Mouse (Mus musculus): ENCODE measurements around the gene Cct4. TPM values are rescaled to one million over a fixed set of nuclear protein-coding genes. Genes with fewer than 3 reads are reported as not detected.
A peak's percentile ranks its signal among the peaks of the same experiment; 100 is the strongest.

Cct4 gene
- polyA plus RNA-seq (2015; fragmentation: Nextera tagmentation; extraction: Ambion mirVana), result 335 and 378 TPM in 2 replicates

DNA sequence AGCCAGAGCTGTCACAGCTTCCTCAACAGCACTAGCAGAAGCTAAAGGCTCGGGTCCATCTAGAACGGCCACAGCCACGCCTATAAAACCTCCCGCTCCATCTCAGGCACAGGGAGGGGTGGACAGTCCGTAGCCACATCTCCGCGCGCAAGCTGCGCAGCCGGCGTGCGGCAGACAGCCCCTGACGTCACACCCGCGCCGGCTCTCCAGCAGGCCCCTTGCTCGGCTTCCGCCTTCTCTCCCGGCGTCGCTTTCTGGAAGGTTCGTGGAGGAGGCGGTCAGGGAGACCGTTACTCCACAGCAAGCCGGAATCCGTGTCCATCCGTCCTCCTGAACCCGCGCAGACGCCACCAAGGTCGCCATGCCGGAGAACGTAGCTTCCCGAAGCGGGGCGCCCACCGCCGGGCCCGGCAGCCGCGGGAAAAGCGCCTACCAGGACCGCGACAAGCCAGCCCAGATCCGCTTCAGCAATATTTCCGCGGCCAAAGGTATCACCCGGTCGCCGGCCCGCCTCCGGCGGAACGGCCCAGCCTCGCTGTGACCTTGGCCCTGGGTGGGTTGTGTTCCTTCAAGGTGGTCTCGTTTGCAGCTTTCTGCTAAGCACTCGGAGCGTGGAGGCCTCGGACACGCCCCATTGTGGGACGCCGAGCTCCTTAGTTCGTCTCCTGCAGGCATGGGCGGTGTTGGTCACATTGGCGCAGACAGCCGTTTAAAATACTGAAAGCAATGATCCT is at the start of gene Cct4:
Gene Cct4 (plus strand): TSS at position 127 of the 734 bp plus-strand sequence.
- Histone ChIP-seq H3K27ac (ENCODE audit: low read length) (peak within 1 kb of the TSS; percentile 90), H3K9me3 (ENCODE audit: control insufficient read depth, low read length) (no peaks in the 10 kb centered on the region), H3K27me3 (replicated peaks; ENCODE audit: control insufficient read depth, insufficient read depth, low read length) (no peaks in the 10 kb centered on the region), H3K4me2 (ENCODE audit: low read length) (peak within 1 kb of the TSS; percentile 80), H3K36me3 (ENCODE audit: control insufficient read depth, insufficient read depth) (peaks cover 9% of the 10 kb centered on the region; the same call in 1 of the 2 replicates), H3K4me1 (replicated peaks; ENCODE audit: control insufficient read depth, insufficient read depth, low read length) (peaks cover 14% of the 10 kb centered on the region), H3K4me3 (replicated peaks; ENCODE audit: low read length) (peak within 1 kb of the TSS; percentile 74), H3K9ac (replicated peaks; ENCODE audit: low read depth, low read length) (peak within 1 kb of the TSS; percentile 84)
- under 1% methylated on average over 66 of the region's 66 CpGs for WGBS
- peak; percentile 98 for ATAC-seq

DNA sequence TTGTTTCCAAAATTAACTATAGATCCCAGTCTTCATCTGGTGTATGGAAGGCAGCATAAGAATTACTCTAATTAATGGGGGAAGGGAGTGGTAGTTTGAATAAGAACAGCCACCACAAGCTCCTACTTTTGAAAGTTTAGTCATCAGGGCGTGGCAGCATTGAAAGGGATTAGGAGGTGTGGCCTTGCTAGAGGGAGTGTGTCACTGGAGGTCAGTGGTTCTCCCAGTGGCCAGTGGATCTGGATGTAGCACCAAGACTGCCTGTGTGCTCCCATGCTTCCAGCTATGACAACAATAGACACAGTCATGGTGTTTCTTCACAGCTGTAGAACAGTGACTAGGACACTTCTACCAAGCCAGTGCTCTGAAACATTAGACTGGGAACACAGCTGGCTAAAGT is 41.2 kb upstream of the Cct4 start:
- Histone ChIP-seq H3K9ac (replicated peaks; ENCODE audit: low read depth, low read length) (no peak overlapping the region), H3K4me2 (ENCODE audit: low read length) (no peak overlapping the region), H3K4me1 (replicated peaks; ENCODE audit: control insufficient read depth, insufficient read depth, low read length) (no peaks in the 10 kb centered on the region), H3K9me3 (ENCODE audit: control insufficient read depth, low read length) (no peaks in the 10 kb centered on the region), H3K27ac (ENCODE audit: low read length) (no peak overlapping the region), H3K27me3 (replicated peaks; ENCODE audit: control insufficient read depth, insufficient read depth, low read length) (no peaks in the 10 kb centered on the region), H3K36me3 (ENCODE audit: control insufficient read depth, insufficient read depth) (no peaks in the 10 kb centered on the region), H3K4me3 (replicated peaks; ENCODE audit: low read length) (no peak overlapping the region)
- no peak for ATAC-seq
- WGBS, result 76% methylated on average over 1 of the region's 1 CpGs

DNA sequence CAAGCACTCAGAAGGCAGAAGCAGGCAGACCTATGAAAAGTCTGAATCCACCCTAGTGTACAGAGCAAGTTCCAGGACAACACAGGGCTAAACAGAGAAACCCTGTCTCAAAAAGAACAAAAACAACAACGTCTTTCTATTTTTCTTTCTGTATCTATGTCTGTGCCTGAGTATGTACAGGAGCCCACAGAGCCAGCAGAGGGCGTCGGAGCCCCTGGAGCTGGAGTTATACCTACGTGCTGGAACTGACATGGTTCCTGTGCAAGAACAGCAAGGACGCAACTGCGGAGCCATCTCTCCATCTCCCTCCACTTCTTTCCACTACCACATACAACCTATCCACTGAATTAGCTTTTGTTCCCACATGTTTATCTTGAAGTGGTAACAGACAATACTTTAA is 40.2 kb upstream of the Cct4 start:
- Histone ChIP-seq H3K4me1 (replicated peaks; ENCODE audit: control insufficient read depth, insufficient read depth, low read length) (no peaks in the 10 kb centered on the region), H3K9ac (replicated peaks; ENCODE audit: low read depth, low read length) (no peak overlapping the region), H3K4me3 (replicated peaks; ENCODE audit: low read length) (no peak overlapping the region), H3K36me3 (ENCODE audit: control insufficient read depth, insufficient read depth) (no peaks in the 10 kb centered on the region), H3K27me3 (replicated peaks; ENCODE audit: control insufficient read depth, insufficient read depth, low read length) (no peaks in the 10 kb centered on the region), H3K9me3 (ENCODE audit: control insufficient read depth, low read length) (no peaks in the 10 kb centered on the region), H3K27ac (ENCODE audit: low read length) (no peak overlapping the region), H3K4me2 (ENCODE audit: low read length) (no peak overlapping the region)
- no peak for ATAC-seq
- WGBS, result 92% methylated on average over 6 of the region's 6 CpGs

DNA sequence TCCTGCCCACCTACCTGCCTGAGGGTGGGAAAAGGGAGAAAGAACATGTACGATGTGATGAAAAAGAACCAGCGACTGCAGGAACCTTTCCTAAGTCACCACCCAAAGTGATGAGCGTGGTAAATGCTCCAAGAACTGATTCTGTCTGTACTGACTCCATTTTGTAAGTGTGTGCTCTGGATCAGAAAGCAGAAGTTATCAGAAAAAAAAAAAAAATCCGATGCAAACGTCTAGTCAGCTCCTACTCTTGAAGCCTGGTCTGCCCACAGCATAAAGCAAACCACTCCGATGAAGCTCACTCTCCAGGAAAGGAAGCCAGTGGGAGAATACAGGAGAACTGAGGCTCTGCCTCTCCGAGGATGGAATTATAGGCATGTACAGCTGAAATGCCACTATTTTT is 37.7 kb upstream of the Cct4 start:
- Histone ChIP-seq H3K4me1 (replicated peaks; ENCODE audit: control insufficient read depth, insufficient read depth, low read length) (no peaks in the 10 kb centered on the region), H3K9ac (replicated peaks; ENCODE audit: low read depth, low read length) (no peak overlapping the region), H3K27me3 (replicated peaks; ENCODE audit: control insufficient read depth, insufficient read depth, low read length) (no peaks in the 10 kb centered on the region), H3K36me3 (ENCODE audit: control insufficient read depth, insufficient read depth) (no peaks in the 10 kb centered on the region; the same call in 1 of the 2 replicates), H3K27ac (ENCODE audit: low read length) (no peak overlapping the region), H3K4me2 (ENCODE audit: low read length) (no peak overlapping the region), H3K4me3 (replicated peaks; ENCODE audit: low read length) (no peak overlapping the region), H3K9me3 (ENCODE audit: control insufficient read depth, low read length) (no peaks in the 10 kb centered on the region)
- 95% methylated on average over 7 of the region's 7 CpGs for WGBS
- no peak for ATAC-seq

GRCm38 (mm10) chr11:22956346-22956745 is 34.0 kb upstream of the Cct4 start:
- Histone ChIP-seq H3K4me3 (replicated peaks; ENCODE audit: low read length) (no peak overlapping the region), H3K27ac (ENCODE audit: low read length) (no peak overlapping the region), H3K27me3 (replicated peaks; ENCODE audit: control insufficient read depth, insufficient read depth, low read length) (no peaks in the 10 kb centered on the region), H3K4me1 (replicated peaks; ENCODE audit: control insufficient read depth, insufficient read depth, low read length) (no peaks in the 10 kb centered on the region), H3K36me3 (ENCODE audit: control insufficient read depth, insufficient read depth) (no peaks in the 10 kb centered on the region; the same call in 1 of the 2 replicates), H3K9me3 (ENCODE audit: control insufficient read depth, low read length) (no peaks in the 10 kb centered on the region), H3K4me2 (ENCODE audit: low read length) (no peak overlapping the region), H3K9ac (replicated peaks; ENCODE audit: low read depth, low read length) (no peak overlapping the region)
- WGBS, result 96% methylated on average over 6 of the region's 6 CpGs
- ATAC-seq, result no peak

GRCm38 (mm10) chr11:22956830-22957229 is 33.5 kb upstream of the Cct4 start:
- H3K4me2 ChIP-seq (ENCODE audit: low read length), result no peak overlapping the region
- H3K27ac ChIP-seq (ENCODE audit: low read length), result no peak overlapping the region
- ATAC-seq, result no peak
- no peak overlapping the region for H3K4me3 ChIP-seq (replicated peaks; ENCODE audit: low read length)
- no peaks in the 10 kb centered on the region for H3K27me3 ChIP-seq (replicated peaks; ENCODE audit: control insufficient read depth, insufficient read depth, low read length)
- WGBS, result 68% methylated on average over 4 of the region's 4 CpGs
- no peak overlapping the region for H3K9ac ChIP-seq (replicated peaks; ENCODE audit: low read depth, low read length)
- H3K4me1 ChIP-seq (replicated peaks; ENCODE audit: control insufficient read depth, insufficient read depth, low read length), result no peaks in the 10 kb centered on the region
- H3K9me3 ChIP-seq (ENCODE audit: control insufficient read depth, low read length), result no peaks in the 10 kb centered on the region
- no peaks in the 10 kb centered on the region; the same call in 1 of the 2 replicates for H3K36me3 ChIP-seq (ENCODE audit: control insufficient read depth, insufficient read depth)

DNA sequence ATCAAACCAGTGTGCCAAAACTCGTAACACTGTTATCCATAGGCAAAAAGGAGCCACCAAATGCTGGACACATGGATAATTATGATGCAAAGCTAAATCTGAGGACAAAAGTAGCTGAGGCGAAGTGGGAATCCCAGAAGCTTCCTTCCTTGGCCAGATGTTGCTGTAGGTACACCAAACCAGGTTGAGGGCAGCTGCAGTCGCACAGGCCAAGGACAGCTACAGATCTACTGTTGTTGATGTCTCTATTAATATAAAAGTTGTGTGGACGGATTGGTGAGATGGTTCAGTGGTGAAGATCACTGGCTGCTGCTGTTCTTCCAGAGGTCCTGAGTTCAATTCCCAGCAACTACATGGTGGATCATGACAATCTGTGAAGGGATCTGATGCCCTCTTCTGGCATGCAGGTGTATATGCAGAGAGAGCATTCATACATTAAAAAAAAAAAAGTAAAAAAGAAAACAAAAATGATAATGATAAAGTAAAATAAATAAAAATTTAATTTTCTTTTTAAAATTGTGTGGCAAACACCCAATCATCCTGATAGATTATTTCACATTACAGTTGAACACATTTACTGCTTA is 32.4 kb upstream of the Cct4 start:
- H3K9ac ChIP-seq (replicated peaks; ENCODE audit: low read depth, low read length), result no peak overlapping the region
- no peaks in the 10 kb centered on the region for H3K4me1 ChIP-seq (replicated peaks; ENCODE audit: control insufficient read depth, insufficient read depth, low read length)
- H3K36me3 ChIP-seq (ENCODE audit: control insufficient read depth, insufficient read depth), result no peaks in the 10 kb centered on the region; the same call in 1 of the 2 replicates
- no peak overlapping the region for H3K4me2 ChIP-seq (ENCODE audit: low read length)
- no peak for ATAC-seq
- no peak overlapping the region for H3K27ac ChIP-seq (ENCODE audit: low read length)
- no peak overlapping the region for H3K4me3 ChIP-seq (replicated peaks; ENCODE audit: low read length)
- no peaks in the 10 kb centered on the region for H3K9me3 ChIP-seq (ENCODE audit: control insufficient read depth, low read length)
- 89% methylated on average over 4 of the region's 4 CpGs for WGBS
- no peaks in the 10 kb centered on the region for H3K27me3 ChIP-seq (replicated peaks; ENCODE audit: control insufficient read depth, insufficient read depth, low read length)

- WGBS, result 93% methylated on average over 1 of the region's 1 CpGs
Measured at GRCm38 (mm10) chr11:22962101-22962500, 28.2 kb upstream of the Cct4 start.

GRCm38 (mm10) chr11:22964401-22964800 is 25.9 kb upstream of the Cct4 start:
- Histone ChIP-seq H3K4me3 (replicated peaks; ENCODE audit: low read length) (no peak overlapping the region), H3K4me2 (ENCODE audit: low read length) (no peak overlapping the region), H3K9ac (replicated peaks; ENCODE audit: low read depth, low read length) (no peak overlapping the region), H3K4me1 (replicated peaks; ENCODE audit: control insufficient read depth, insufficient read depth, low read length) (no peaks in the 10 kb centered on the region), H3K27me3 (replicated peaks; ENCODE audit: control insufficient read depth, insufficient read depth, low read length) (no peaks in the 10 kb centered on the region), H3K9me3 (ENCODE audit: control insufficient read depth, low read length) (peaks cover 3% of the 10 kb centered on the region; the same call in 1 of the 2 replicates), H3K27ac (ENCODE audit: low read length) (no peak overlapping the region), H3K36me3 (ENCODE audit: control insufficient read depth, insufficient read depth) (0 out of 2 replicates have a peak, but pooled peaks cover 2% of the 10 kb centered on the region)
- no peak for ATAC-seq
- 79% methylated on average over 4 of the region's 4 CpGs for WGBS

More at GRCm38 (mm10) chr11:22962101-22962500, 28.2 kb upstream of the Cct4 start:
- 0 out of 2 replicates have a peak, but pooled peaks cover 2% of the 10 kb centered on the region for H3K36me3 ChIP-seq (ENCODE audit: control insufficient read depth, insufficient read depth)
- ATAC-seq, result no peak
- no peak overlapping the region for H3K4me3 ChIP-seq (replicated peaks; ENCODE audit: low read length)
- no peaks in the 10 kb centered on the region for H3K27me3 ChIP-seq (replicated peaks; ENCODE audit: control insufficient read depth, insufficient read depth, low read length)
- H3K4me2 ChIP-seq (ENCODE audit: low read length), result no peak overlapping the region
- no peak overlapping the region for H3K9ac ChIP-seq (replicated peaks; ENCODE audit: low read depth, low read length)
- no peaks in the 10 kb centered on the region for H3K9me3 ChIP-seq (ENCODE audit: control insufficient read depth, low read length)
- no peak overlapping the region for H3K27ac ChIP-seq (ENCODE audit: low read length)
- H3K4me1 ChIP-seq (replicated peaks; ENCODE audit: control insufficient read depth, insufficient read depth, low read length), result no peaks in the 10 kb centered on the region
